Mouse (Mus musculus): Measurements from ENCODE around the gene Anp32b.

Anp32b gene

GRCm38 (mm10) chr4:46452855-46453719 is 2.4 kb downstream of the Anp32b start:
- DNase-seq (ENCODE audit: low read depth in 2 of 2, low spot score in 2 of 2), result peak in 1 of 2 experiments; percentile 6

GRCm38 (mm10) chr4:46454097-46454864 is 3.6 kb downstream of the Anp32b start:
- no peak for DNase-seq (ENCODE audit: low read depth in 2 of 2, low spot score in 2 of 2)

- DNase-seq (ENCODE audit: low read depth in 2 of 2, low spot score in 2 of 2), result no peak
These were observed 6.1 kb downstream of the Anp32b start for GRCm38 (mm10) chr4:46456762-46457161.

- DNase-seq (ENCODE audit: low read depth in 2 of 2, low spot score in 2 of 2), result no peak
These were observed 6.5 kb downstream of the Anp32b start for GRCm38 (mm10) chr4:46457186-46457585.

- DNase-seq (ENCODE audit: low read depth in 2 of 2, low spot score in 2 of 2), result no peak
These were observed 7.7 kb downstream of the Anp32b start for GRCm38 (mm10) chr4:46458411-46458810.

GRCm38 (mm10) chr4:46463130-46463830 is 12.6 kb downstream of the Anp32b start:
- DNase-seq (ENCODE audit: low read depth in 2 of 2, low spot score in 2 of 2), result peak; percentile 35 to 55

- DNase-seq (ENCODE audit: low read depth in 2 of 2, low spot score in 2 of 2), result no peak
These were observed 15.0 kb downstream of the Anp32b start for GRCm38 (mm10) chr4:46465740-46466139.

GRCm38 (mm10) chr4:46475101-46475500 is 24.4 kb downstream of the Anp32b start:
- no peak for DNase-seq (ENCODE audit: low read depth in 2 of 2, low spot score in 2 of 2)

- DNase-seq (ENCODE audit: low read depth in 2 of 2, low spot score in 2 of 2), result peak in 1 of 2 experiments; percentile 28
These were observed 28.4 kb downstream of the Anp32b start for GRCm38 (mm10) chr4:46479081-46479480.

GRCm38 (mm10) chr4:46485696-46486417 is 35.2 kb downstream of the Anp32b start:
- DNase-seq (ENCODE audit: low read depth in 2 of 2, low spot score in 2 of 2), result peak; percentile 54 to 71

GRCm38 (mm10) chr4:46487348-46487747 is 36.6 kb downstream of the Anp32b start:
- no peak for DNase-seq (ENCODE audit: low read depth in 2 of 2, low spot score in 2 of 2)

- DNase-seq (ENCODE audit: low read depth in 2 of 2, low spot score in 2 of 2), result peak; percentile 89 to 90
These were observed 38.6 kb downstream of the Anp32b start, which contains the start of gene Nans for GRCm38 (mm10) chr4:46489028-46489925. Nans (plus strand) TSS chr4:46489248.

- DNase-seq (ENCODE audit: low read depth in 2 of 2, low spot score in 2 of 2), result no peak
These were observed 42.4 kb downstream of the Anp32b start for GRCm38 (mm10) chr4:46493071-46493470.

GRCm38 (mm10) chr4:46495543-46495942 is 44.8 kb downstream of the Anp32b start:
- DNase-seq (ENCODE audit: low read depth in 2 of 2, low spot score in 2 of 2), result no peak

GRCm38 (mm10) chr4:46497286-46497892 is 46.7 kb downstream of the Anp32b start:
- DNase-seq (ENCODE audit: low read depth in 2 of 2, low spot score in 2 of 2), result peak; percentile 79 to 87

- no peak for DNase-seq (ENCODE audit: low read depth in 2 of 2, low spot score in 2 of 2)
These were observed 47.8 kb downstream of the Anp32b start for GRCm38 (mm10) chr4:46498511-46498910.

GRCm38 (mm10) chr4:46498976-46499375 is 48.3 kb downstream of the Anp32b start:
- DNase-seq (ENCODE audit: low read depth in 2 of 2, low spot score in 2 of 2), result peak in 1 of 2 experiments; percentile 47

- no peak for DNase-seq (ENCODE audit: low read depth in 2 of 2, low spot score in 2 of 2)
These were observed 52.2 kb downstream of the Anp32b start for GRCm38 (mm10) chr4:46502606-46503502.
